Mouse (Mus musculus) lung, postnatal 10 days (tissue): Measurements from ENCODE around the gene Cpne1.
"Not testable (repeated sequence)": the region's sequence is repeated elsewhere in the genome, so short reads cannot be mapped to it uniquely, and the experiment has no call there.

Source experiments
- DNase-seq: peaks from one replicate; pipeline ENCODE4 v3.0.0; 2021

The Cpne1 gene

GRCm38 (mm10) chr2:156111358-156112079, at the start of gene Cpne1, which contains the start of gene Rbm12:
TSS of gene Cpne1 (minus strand) at chr2:156111965.
TSS of gene Rbm12 (minus strand) at chr2:156111978.
- DNase-seq, result peak; percentile 95

- no peak for DNase-seq
Observed at GRCm38 (mm10) chr2:156151538-156151937, 39.8 kb upstream of the Cpne1 start.

GRCm38 (mm10) chr2:156147316-156147915, 35.7 kb upstream of the Cpne1 start:
- DNase-seq, result no peak

GRCm38 (mm10) chr2:156146272-156146989, 34.7 kb upstream of the Cpne1 start:
- no peak for DNase-seq

- no peak for DNase-seq
Observed at GRCm38 (mm10) chr2:156145486-156146130, 33.8 kb upstream of the Cpne1 start.

GRCm38 (mm10) chr2:156143953-156144724, 32.4 kb upstream of the Cpne1 start, which contains the start of the genes Romo1 and Nfs1:
TSS of gene Romo1 (plus strand) at chr2:156144039.
TSS of gene Nfs1 (minus strand) at chr2:156144186.
- peak; percentile 96 for DNase-seq

- no peak for DNase-seq
Observed at GRCm38 (mm10) chr2:156143367-156143766, 31.6 kb upstream of the Cpne1 start.

GRCm38 (mm10) chr2:156142820-156143219, 31.1 kb upstream of the Cpne1 start:
- no peak for DNase-seq

- no peak for DNase-seq
Observed at GRCm38 (mm10) chr2:156135695-156136094, 23.9 kb upstream of the Cpne1 start.

GRCm38 (mm10) chr2:156134161-156134560, 22.4 kb upstream of the Cpne1 start:
- DNase-seq, result no peak

GRCm38 (mm10) chr2:156126992-156127391, 15.2 kb upstream of the Cpne1 start, which contains the start of gene Gm28036:
TSS of gene Gm28036 (minus strand) at chr2:156127092.
- DNase-seq, result no peak

- no peak for DNase-seq
Observed at GRCm38 (mm10) chr2:156123731-156124130, 12.0 kb upstream of the Cpne1 start.

- no peak for DNase-seq
Observed at GRCm38 (mm10) chr2:156119566-156119965, 7.8 kb upstream of the Cpne1 start.

- not testable (repeated sequence) for DNase-seq
Observed at GRCm38 (mm10) chr2:156112080-156112423, 287 bp upstream of the Cpne1 start.

- peak; percentile 8 for DNase-seq
Observed at GRCm38 (mm10) chr2:156110627-156111357, 973 bp downstream of the Cpne1 start.

GRCm38 (mm10) chr2:156091926-156092325, 19.8 kb downstream of the Cpne1 start:
- peak; percentile 19 for DNase-seq

GRCm38 (mm10) chr2:156089799-156090198, 22.0 kb downstream of the Cpne1 start:
- DNase-seq, result no peak

- DNase-seq, result no peak
Observed at GRCm38 (mm10) chr2:156087391-156088110, 24.2 kb downstream of the Cpne1 start.

GRCm38 (mm10) chr2:156084541-156084940, 27.2 kb downstream of the Cpne1 start:
- no peak for DNase-seq

GRCm38 (mm10) chr2:156080391-156080790, 31.4 kb downstream of the Cpne1 start:
- DNase-seq, result no peak

GRCm38 (mm10) chr2:156079674-156080073, 32.1 kb downstream of the Cpne1 start:
- DNase-seq, result no peak
